Mouse (Mus musculus) heart, postnatal 36 days (tissue): ENCODE measurements at regions not wholly inside any gene's neighbourhood (a gene's known extent, or its start where the extent isn't known, plus 50 kb on each side); places are given as distances from the start of the nearest gene placed in this dataset.

ENCODE experiments used
- DNase-seq, 2 experiments: peaks; one replicate each; pipeline ENCODE4 v3.0.0; 2021 to 2022
- intact Hi-C: fragments of 180-260 bp; cut with DNase I; formaldehyde crosslinking; loops from one replicate; pipeline ENCODE4 v1.15.1; 2025

- DNase-seq, result peak; percentile 30 to 36
- intact Hi-C loops, result no loop called here
Observed at GRCm38 (mm10) chr2:45776485-45777135, 659.4 kb upstream of the Zeb2 start.

GRCm38 (mm10) chr2:45775691-45776090 lies 658.5 kb upstream of the Zeb2 start:
- no peak for DNase-seq
- intact Hi-C loops, result no loop called here

GRCm38 (mm10) chr2:45774416-45774815 lies 657.2 kb upstream of the Zeb2 start:
- intact Hi-C loops, result no loop called here

GRCm38 (mm10) chr2:45757176-45757575 lies 640.0 kb upstream of the Zeb2 start:
- no peak for DNase-seq
- intact Hi-C loops, result no loop called here

More at GRCm38 (mm10) chr2:45774416-45774815, 657.2 kb upstream of the Zeb2 start:
- no peak for DNase-seq

- intact Hi-C loops, result no loop called here
- DNase-seq, result no peak
Observed at GRCm38 (mm10) chr2:45756395-45756794, 639.2 kb upstream of the Zeb2 start.

GRCm38 (mm10) chr2:45751746-45752145 lies 634.6 kb upstream of the Zeb2 start:
- intact Hi-C loops, result no loop called here
- no peak for DNase-seq

- intact Hi-C loops, result no loop called here
- no peak for DNase-seq
Observed at GRCm38 (mm10) chr2:45749379-45749778, 632.2 kb upstream of the Zeb2 start.

GRCm38 (mm10) chr2:45747263-45748236 lies 630.4 kb upstream of the Zeb2 start:
- DNase-seq, result peak in 1 of 2 experiments; percentile 37
- intact Hi-C loops, result no loop called here

GRCm38 (mm10) chr2:45746606-45747005 lies 629.4 kb upstream of the Zeb2 start:
- intact Hi-C loops, result no loop called here
- DNase-seq, result no peak

GRCm38 (mm10) chr2:45736278-45736677 lies 619.1 kb upstream of the Zeb2 start:
- intact Hi-C loops, result no loop called here
- no peak for DNase-seq

- intact Hi-C loops, result no loop called here
- DNase-seq, result no peak
Observed at GRCm38 (mm10) chr2:45713997-45714396, 596.8 kb upstream of the Zeb2 start.

- DNase-seq, result peak in 1 of 2 experiments; percentile 17
- intact Hi-C loops, result no loop called here
Observed at GRCm38 (mm10) chr2:45707026-45707425, 589.8 kb upstream of the Zeb2 start.

GRCm38 (mm10) chr2:45702511-45702910 lies 585.3 kb upstream of the Zeb2 start:
- no peak for DNase-seq

GRCm38 (mm10) chr2:45700578-45700977 lies 583.4 kb upstream of the Zeb2 start:
- intact Hi-C loops, result no loop called here
- DNase-seq, result no peak

More at GRCm38 (mm10) chr2:45702511-45702910, 585.3 kb upstream of the Zeb2 start:
- intact Hi-C loops, result no loop called here

- intact Hi-C loops, result no loop called here
- peak in 1 of 2 experiments; percentile 20 for DNase-seq
Observed at GRCm38 (mm10) chr2:45693291-45694020, 576.3 kb upstream of the Zeb2 start.

GRCm38 (mm10) chr2:45692819-45693218 lies 575.6 kb upstream of the Zeb2 start:
- DNase-seq, result no peak
- intact Hi-C loops, result no loop called here

GRCm38 (mm10) chr2:45688996-45689395 lies 571.8 kb upstream of the Zeb2 start:
- intact Hi-C loops, result no loop called here
- no peak for DNase-seq

- DNase-seq, result peak; percentile 16 to 19
- intact Hi-C loops, result no loop called here
Observed at GRCm38 (mm10) chr2:45681251-45681650, 564.1 kb upstream of the Zeb2 start.

- peak in 1 of 2 experiments; percentile 5 for DNase-seq
- intact Hi-C loops, result no loop called here
Observed at GRCm38 (mm10) chr2:45679101-45679895, 562.1 kb upstream of the Zeb2 start.

- intact Hi-C loops, result no loop called here
- peak in 1 of 2 experiments; percentile 6 for DNase-seq
Observed at GRCm38 (mm10) chr2:45678685-45679084, 561.5 kb upstream of the Zeb2 start.
